Mouse (Mus musculus) brain, embryonic 18.5 days (tissue): ENCODE data around the gene Nbl1.

Source experiments
- DNase-seq: peaks from one replicate; pipeline ENCODE4 v3.0.0-alpha.2; 2012; ENCODE audit warnings: low read depth, low spot score

Gene Nbl1

DNA sequence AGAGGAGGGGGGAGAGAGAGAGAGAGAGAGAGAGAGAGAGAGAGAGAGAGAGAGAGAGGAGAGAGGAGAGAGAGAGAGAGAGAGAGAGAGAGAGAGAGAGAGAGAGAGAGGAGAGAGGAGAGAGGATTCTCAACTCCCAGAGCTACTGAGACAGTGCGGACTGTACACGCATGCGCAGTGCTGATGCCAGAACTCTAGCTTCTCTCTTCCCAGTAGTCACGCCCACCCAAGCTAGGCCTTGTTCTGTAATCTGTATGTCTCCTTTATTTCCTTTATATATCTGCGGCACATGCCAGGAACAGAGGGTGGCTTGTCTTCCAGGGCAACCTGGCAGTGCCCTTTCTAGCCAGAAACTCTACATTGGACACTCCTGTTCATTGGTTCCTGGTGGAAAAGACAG, 28.0 kb downstream of the Nbl1 start:
- DNase-seq: no peak

DNA sequence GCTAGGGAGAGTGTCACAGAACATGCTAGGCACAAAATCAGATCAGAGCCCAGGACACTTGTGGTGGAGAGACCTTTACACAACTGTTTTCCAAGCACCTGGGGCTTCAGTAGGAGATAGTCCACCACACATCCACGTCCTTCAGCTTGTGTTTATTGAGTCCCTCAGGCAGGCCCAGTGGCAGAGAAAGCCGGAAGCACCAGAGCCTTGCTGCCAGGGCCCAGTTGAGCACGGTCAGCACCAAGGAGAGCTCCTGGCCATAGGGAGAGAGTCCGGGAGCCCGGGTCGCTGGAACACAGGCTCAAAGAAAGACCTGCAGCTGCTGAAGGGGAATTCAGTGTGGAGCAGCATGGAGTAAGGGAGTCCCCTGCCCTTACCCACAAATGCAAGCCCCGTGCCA, 33.2 kb downstream of the Nbl1 start:
- DNase-seq: no peak

DNA sequence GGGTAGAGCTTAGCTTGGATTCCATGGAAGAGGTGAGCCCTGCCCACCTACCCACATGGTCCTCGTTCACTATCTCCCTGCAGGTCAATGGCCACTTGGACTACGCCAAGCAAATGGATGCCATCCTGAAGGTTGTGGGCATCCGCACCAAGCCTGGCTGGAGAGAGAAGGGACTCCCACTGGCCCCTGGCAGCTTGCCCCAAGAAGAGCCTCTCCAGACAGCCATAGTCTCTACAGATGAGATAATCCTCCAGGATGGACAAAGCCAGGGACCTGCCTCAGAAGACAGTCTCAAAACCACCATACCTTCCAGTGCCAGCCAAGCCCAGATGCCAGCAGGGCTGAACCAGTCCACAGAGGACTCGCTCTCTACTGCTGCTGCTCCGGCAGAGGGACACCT, 34.8 kb downstream of the Nbl1 start:
- no peak for DNase-seq

DNA sequence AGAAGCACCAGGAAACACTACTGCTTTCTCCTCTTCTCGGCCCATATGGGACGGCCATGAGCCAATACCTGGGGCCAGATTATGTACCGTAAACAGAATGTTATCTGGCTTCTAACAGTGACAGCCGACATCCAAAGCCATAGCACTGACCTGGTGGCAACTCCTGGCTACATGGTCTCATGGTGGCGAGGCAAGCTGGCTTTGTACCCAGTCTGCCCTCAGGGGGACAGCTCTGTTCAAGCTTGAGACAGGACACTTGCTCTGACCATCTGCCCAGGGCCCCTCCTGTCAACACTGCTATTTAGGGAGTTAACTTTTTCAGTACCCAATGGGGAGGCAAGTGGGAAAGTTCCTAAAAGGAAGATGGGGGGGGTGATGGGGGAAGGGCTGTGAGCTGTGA, 35.5 kb downstream of the Nbl1 start:
- no peak for DNase-seq

DNA sequence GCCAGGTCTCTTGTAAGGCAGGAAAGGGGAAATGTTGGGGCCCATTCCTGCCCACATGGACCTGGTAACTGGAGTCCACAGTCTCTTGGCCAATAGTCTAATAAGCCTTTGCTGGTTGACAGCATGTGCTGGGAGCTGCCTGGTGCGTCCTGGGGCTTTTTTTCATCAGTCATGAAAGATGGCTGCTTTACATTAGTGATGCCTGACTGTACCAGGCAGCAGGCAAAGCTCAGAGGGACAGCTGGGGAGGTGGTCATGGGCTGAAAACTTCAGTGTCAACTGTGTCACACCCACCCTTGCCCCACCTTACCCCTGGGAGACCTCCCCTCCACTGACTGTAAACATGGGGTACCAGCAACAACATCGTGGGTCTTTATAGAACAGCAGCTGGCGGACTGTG, 37.0 kb downstream of the Nbl1 start:
- no peak for DNase-seq

DNA sequence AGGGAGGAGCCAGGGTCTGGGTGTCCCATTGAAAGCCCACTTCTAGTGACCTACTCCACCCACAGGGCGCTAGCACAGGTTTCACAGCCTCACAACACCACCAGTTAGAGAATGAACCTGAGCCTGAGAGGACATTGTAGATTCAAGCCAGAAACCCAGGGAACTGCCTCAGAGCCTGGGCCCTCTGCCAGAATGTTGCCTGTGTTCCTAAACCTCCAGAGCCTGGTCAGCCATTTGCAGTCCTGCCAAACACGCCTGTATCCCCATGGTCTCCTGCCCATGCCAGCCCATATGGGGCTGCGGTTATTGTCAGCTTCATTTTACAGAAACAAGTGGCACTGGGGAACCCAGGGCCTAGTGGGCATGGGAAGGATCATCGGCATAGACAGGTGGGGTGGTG, 37.5 kb downstream of the Nbl1 start:
- DNase-seq: no peak

DNA sequence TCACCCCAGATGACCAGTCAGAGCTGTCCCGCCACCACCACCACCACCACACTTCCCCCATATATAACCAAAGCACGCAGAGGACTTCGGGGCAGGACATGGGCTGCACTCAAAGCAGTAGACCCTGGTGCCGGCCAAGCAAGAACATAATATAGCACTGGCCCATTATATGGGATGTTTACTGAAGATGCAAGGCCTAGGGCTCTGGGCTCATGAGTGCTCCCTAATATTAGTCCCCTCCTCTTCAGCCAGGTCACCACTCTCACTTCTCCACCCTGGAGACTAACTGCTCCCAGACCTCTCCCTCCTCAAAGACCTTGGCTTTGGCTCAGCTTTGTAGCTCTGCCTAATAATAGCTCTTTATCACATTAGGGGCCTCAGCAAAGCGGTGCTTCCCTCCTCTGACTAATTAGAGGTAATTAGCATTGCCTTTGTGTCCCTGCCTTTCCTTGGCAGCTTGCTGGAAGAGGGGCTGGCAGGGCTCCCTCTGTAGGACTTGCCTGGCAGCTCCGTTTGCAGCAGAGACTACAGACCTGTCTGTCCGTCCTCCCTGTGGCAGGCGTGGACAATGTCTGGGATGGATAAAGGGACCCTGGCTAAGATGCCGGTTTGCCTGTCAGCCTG, 38.4 kb downstream of the Nbl1 start:
- DNase-seq: peak; percentile 70

DNA sequence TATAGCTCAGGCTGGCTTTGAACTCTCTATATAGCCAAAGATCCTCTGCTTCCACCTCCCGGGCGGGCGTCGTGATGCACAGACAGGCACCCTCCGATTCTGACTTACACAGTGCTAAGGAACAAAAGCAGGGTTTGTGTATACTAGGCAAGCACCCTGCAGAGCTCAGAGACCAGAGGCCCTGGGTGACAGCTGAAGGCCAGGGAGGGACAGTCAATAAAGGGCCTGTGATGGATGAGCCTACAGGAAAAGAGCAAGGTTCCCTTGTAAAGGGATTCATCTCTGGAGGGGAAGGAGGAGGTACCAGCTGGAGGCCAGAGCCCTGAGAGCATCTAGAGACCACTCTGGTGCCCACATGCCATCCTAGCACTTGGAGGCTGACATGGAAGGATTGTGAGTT, 39.4 kb downstream of the Nbl1 start:
- DNase-seq: no peak

DNA sequence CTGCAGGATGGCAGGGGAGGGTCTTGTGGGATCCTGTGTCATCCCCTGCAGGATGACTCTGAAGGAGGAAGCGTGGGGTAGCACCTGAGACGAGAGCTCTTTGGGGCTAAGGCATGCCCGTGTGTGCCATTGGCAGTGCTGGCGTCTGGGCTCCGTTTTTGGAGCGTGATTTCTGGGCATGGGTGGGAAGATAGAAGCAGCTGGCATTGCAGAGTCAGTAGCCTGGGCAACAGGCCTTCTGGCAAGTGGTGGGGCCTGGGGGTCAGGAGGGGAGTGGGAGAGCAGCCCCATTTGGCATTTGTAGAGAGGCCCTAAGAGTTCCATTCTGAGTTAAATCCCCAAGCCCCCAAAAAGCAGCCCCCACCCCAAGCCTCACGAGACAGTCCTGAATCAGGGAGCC, 40.0 kb downstream of the Nbl1 start:
- no peak for DNase-seq

DNA sequence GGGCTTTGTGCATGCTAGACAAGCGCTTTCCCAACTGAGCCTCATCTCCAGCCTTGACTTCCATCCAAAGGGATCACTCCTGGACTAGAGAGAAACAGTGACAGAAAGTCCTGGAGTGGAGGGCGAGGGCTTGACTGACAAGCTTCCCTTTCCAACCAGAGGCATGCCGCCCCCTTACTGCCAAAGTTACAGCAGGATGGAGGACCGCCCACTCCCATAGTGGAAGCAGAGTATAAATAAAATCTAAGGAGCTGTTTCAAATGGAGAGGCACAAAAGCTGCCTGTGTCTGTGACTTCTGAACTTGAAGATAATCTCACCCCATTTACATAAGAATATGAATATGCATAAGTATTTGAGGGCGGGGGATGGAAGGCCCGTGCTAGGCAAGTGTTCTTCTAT, 44.3 kb downstream of the Nbl1 start:
- DNase-seq: no peak

DNA sequence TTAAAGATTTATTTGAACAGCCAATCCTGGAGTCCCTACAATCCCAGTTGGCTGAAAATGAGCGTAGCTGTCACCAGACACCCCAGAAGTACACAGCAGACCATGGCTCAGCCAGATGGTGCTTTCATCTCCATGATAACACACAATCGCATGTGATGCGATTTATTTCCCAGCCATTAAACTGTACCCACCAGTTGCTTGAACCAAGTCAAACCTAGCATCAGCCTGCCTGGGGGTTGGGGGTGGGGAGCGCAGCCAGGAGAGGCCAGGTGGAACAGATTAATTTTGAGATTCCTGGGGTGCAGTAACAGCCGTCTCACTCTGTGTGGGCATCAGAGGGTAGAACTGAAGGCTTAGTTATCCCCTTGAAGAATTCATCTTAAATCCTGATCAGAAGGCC, 46.4 kb downstream of the Nbl1 start:
- DNase-seq: no peak

DNA sequence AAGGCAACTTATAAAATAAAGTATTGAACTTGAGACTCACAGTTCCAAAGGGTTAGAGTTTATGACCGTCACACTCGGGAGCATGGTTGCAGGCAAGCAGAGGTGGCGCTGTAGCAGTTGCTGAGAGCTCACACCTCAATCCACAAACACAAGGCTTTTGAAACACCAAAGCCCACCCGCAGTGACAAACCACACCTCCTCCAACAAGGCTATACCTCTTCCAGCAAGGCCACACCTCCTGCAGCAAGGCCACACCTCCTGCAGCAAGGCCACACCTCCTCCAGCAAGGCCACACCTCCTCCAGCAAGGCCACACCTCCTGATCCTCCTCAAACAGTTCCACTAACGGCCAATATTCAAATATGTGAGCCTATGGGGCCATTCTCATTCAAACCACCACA, 48.2 kb downstream of the Nbl1 start:
- DNase-seq: no peak

DNA sequence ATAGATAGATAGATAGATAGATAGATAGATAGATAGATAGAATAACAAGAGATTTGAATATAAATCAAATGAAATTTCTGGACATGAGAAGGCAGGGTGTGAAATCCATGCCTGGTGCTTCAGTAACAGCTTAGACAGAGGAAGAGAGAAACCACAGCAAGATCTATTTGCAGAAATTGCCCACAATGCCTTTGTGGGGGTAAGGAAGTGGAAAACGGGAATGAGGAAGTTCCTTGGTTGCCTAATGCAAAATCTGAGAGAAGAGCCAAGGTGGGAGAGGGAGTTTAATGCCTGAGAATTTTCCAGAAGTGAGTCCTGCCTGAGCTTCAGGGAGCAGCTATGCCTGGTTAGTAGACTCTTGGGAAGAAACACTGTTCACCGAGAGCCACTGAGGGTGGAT, 49.2 kb downstream of the Nbl1 start:
- DNase-seq: no peak

DNA sequence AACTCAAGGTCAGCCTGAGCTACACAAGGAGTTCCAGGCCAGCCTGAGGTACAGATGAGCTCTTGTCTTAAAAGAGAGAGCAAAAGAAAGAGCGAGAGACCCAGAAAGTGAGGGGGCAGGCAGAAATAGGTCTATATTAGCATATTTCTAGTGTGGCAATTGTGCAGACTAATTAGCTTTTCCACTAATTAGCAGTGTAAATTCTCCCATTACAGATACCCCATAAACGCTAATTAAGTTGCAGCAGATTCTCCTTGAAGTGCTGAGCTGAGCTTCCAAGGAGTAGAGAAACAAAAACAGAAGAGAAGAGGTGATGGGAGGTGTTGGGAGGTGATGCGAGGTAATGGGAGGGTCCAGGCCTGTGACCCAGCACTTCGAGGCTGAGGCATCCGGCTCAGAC, 50.2 kb downstream of the Nbl1 start:
- DNase-seq: no peak

DNA sequence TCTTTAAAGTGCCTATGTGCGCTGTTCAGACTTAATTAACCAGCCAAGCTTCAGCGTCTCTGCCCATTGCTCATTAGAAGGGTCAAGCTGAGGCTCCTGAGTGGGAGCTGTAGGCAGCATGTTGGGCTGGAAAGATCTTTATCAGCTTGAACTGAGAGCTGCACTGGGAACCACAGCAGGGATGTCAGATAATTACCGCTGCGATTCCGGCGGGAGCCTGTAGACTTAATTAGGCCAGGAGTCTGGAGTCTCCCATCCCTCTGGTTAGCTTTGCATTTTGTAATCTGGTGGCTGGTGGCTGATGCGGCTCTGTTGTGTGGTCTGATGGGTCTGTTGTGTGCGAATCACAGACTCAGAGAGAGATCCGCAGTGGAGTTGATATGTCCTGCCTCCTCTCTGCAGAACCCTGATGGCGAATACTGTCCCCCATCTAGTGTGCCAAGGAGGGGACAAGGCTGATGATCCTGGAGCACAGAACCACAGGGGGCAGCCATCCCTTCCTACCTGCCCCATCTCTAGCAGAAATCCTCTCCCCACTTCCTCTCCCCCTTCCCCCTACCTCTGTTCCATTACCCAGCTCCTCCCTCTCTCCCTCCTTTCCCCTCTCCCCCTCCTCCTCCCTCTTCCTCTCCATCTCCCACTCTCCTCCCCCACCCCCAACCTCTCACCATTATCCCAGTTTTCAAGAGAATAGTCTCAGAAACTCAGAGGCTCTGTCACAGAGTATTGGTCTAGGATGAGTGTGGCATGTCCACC, 52.5 kb downstream of the Nbl1 start:
- no peak for DNase-seq

DNA sequence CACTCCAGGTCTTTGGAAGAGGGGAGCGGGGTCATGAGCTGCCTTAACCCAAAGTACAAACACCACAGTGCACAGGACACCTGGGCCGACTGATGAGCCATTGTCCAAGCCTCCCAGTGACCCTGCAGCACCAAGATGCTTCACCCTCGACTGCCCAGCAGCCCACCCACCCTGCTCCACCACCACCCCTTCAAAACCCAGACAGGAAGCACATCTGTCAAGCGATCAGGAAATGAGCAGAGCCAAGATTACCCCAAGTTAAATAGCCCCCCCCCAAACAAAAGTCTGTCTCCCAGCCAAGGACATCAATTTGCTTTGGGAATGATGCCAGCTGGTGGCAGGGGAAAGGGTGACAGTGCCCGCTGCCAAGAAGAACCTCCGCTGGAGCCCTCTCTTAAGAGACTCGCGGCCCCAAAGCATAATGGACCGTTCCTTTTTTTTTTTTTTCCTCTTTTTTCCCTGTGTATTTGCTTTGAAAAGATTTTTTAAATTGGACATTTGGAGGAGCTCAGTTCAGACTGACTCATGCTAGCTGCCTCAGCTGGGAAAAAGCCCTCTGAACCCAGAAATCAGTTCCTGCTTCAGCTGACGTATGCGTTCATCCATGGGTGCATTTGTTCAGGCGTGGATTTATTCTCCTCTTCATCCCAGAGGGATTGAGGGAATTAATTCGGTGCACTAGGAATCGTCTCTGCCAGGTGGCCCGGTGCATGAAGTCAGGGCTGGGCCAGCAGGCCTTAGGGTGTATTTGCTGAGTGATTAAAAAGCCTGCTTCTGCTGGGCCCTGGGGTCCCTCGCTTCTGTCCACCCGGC, 54.8 kb downstream of the Nbl1 start:
- peak; percentile 60 for DNase-seq

DNA sequence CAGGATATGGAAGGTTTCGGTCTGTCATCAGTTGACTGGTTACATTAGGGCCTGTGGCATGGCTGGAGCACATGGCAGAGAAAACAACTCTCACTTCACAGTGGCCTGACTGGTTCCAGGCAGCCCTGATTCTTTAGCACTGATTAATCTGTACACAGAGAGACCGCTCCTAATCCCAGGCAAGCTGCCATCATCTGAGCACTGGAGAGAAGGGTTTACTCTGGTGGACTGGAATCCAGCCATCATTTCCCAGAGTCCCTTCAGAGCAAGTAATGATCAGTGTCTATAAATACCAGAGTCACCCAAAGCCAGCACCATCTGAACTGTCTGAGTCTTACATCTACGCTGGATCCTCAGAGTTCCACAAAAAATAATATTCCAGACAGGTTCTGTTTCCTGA, 57.0 kb downstream of the Nbl1 start:
- DNase-seq: no peak

DNA sequence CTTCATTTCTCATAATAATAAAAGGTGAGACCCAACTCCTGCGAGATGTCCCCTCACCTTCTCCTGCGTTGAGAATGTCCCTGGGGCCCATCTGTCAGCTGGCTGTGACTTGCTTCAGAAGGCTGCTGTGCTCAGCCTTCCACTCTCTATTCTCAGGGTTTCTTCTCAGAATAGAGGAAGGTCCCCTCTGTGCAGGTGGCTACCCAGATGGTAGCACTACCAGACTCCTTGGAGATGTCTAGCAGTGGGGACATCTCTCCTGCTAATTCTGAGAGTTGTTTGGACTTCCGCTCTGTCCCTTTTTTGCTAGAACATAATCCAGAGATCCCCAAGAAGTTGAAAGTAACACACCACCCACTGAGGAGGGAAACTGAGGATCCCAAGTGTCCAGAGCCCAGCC, 57.9 kb downstream of the Nbl1 start:
- DNase-seq: no peak

DNA sequence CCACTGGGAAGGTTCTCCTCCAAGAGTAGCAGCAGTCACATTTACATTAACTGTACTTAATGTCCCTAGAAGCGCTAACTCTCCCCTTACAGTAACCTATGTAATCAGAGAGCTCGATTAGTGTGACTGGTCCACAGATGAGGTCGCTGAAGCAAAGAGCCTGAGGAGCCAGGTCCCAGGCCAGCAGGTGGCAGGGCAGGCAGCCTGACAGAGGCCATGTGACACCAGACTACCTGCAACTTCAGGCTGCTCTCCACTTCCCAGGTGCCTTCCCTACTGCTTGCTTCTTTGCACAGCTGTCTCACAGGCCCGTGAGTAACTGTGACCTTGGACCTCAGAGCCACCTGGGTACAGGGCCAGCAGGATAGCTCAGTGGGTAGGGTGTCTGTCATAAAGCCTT, 58.3 kb downstream of the Nbl1 start:
- DNase-seq: no peak

DNA sequence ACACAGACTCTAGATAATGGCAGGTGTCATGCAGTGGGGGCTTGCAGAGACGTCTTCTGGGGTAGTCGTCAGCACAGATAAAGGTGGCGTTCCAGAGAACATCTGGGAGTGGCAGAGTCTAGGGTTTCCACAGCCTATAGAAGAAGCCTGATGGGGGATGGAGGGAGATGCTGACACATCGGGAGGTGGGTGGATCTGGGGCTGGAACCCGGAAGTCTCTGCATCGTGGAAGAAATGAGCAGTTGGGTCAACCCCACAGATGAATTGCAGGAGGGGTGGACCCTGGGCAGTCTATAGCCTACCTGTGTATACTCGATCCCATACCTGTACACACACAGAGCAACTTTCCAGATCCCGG, 58.8 kb downstream of the Nbl1 start:
- DNase-seq: no peak

DNA sequence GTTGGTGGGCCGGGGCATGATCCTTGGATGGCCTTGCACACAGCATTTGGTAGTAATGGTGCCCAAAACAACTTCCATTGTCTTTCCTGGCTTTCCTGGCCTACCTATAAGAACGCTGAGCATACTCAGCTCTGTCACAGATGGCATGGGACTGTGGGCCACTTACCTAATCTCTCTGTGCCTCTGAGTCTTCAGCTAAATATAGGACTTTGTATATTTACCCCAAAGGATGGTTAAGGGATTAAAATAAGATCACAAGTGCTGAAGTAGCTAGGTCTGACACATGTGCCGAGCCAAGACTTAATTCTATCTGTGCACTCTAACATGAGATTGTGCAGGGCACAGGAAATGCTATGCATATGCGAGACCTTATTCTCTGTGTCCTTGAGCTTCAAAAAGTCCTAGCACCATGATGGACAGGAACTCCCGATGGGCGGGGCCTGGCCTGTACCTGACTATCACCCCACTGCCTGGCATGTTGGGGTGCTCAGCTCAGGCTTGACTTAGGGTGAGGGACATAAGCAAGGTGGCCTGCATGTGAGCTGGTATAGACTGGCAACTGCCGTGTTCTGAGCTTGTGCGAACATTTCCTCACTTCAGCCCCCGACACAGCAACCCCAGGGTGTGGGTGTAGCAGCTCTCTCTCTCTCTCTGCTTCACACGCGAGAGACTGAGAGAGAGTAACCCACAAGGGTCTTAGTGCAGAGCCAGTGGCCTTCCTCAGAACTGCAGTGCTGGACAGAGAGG, 59.4 kb downstream of the Nbl1 start:
- no peak for DNase-seq

DNA sequence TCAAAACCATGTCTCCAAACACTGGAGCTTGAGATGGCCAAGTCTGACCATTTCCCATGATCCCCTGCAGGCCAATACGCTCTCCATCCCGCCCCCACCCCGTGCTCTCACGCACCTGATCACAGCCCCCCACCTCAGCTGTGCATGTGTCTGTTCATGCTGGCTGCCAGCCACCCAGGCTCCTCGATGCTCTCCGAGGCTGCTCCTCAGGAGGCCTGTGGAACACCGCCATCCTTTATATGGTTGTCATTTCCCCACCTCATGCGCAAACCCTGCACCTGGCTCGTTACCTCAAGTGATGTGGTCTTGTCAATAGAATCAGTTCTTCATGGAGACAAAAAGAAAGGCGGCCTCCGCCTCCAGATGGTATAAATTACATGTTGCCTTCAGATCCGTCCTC, 60.3 kb downstream of the Nbl1 start:
- no peak for DNase-seq
